Mouse (Mus musculus) cerebral cortex, adult 2 months (tissue): Measurements from ENCODE around the gene Rgma.

Experiments used
- WGBS: fragments of 180-500 bp; shearing (Covaris S2); methylation state at CpG from one replicate; pipeline ENCODE4 v1.1.7; 2018; 5-methylcytosine and 5-hydroxymethylcytosine counted together

Gene Rgma

DNA sequence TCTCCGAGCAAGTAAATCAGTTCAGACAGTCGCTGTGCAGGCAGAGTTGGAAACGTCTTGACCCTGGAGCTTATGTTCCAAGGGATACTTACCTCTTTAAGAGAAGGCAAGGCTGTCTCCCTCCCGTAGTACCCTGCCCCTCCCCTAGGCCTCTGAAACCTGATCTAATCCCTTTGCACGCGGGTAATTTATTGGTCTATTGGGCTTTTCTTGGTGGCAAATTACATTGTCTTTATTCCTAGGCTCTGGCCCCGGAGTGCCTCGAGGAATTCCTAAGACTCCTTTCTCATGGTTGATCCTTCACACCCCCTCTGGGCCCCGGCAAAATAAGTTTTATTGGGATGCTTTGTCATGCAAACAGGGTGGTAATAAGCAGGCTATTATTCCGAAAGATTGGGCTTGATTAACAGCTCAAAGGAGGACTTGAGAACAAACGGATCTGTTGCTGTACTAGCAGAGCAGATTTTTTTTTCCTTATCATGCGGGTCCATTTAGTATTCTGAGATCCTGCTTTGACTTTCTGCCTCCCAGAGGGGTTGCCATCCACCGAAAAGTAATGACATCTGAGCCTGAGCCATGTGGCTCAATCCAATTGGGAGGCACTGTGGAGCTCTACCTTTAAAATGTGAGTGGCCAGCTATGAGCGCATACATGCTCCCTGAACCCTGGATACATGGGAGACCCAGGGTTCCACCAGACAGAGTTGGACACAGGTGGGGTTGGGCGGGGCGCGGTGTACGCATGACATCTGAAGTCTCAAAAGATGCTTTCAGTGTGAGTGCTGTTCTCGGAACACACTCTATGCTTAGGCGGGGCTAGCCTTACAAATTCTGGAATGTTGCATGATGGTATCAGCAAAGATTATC lies 25.0 kb downstream of the Rgma start:
- 45% methylated on average over 20 of the region's 20 CpGs for WGBS

DNA sequence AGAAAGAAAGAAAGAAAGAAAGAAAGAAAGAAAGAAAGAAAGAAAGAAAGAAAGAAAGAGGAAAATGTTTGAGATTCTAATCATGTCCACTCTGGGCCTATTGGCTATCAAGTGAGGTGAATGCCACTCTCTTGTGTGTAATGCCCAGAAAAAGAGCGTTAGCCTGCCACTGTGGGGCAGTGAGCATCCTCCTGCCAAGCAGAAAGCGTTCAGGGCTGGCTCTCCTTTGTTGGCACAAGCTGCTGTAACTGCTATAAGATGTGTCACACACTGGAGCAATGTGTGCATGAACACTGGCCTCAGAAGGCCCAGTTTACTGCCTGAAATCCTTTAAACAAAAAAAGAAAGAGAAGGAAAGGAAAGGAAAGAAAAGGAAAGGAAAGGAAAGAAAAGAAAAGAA lies 26.8 kb downstream of the Rgma start:
- WGBS = 30% methylated on average over 2 of the region's 2 CpGs

DNA sequence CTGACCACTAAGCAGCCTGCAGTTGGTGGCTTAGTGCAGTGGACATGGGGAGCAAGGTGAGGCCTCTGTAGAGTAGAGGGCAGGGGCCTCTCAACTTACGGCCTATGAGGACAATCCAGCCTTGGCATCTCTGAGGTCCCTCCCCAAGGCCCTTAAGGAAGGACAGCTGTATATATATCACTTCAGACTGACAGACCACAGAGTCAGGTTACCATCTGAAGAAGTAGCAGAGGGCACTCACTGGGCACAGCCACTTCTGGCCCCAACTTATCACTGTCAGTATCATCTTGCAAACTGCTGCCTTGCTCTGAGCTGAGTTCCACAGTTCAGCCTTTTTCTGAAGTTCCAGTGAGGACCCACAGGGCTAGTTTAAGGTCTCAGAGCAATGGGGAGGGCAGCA lies 27.4 kb downstream of the Rgma start:
- 89% methylated on average over 1 of the region's 1 CpGs for WGBS

DNA sequence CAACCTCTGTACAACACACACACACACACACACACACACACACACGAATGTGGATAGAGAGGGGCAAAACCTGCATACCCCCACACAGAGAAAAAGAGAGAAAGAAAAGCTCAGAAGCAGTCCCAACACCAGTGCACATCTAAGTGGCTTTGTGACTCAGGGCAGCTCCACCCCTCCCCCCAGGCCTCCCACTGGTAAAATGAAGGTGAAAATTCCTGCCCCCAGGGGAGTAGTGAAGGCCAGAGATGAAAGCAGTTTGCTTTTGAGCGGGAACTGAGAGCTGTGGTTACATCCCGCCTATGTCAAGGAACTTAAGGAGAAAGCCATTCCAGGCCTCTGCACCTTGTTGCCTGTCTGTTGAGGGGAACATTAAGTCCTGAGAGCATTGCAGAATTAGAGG lies 28.2 kb downstream of the Rgma start:
- 62% methylated on average over 3 of the region's 3 CpGs for WGBS

DNA sequence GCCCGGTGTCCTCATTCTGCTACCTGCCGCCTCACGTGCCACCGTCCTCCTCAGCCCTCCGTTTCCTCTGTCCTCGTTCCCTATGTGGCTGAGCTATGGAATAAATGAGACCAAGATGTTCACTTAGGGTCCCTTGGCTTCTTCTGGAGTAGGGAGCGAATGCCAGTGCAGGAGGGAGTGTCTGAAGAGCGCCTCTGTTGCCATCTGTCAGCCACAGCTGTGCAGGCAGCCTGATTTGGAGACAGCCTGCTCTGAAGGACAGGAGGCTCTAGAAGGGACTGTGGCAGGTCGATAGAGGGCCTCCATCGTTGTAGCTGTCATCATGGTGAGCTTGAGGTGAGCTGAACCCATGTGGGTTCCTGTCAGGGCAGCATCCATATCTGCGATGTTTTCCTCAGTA lies 30.2 kb downstream of the Rgma start:
- WGBS = 56% methylated on average over 11 of the region's 11 CpGs

DNA sequence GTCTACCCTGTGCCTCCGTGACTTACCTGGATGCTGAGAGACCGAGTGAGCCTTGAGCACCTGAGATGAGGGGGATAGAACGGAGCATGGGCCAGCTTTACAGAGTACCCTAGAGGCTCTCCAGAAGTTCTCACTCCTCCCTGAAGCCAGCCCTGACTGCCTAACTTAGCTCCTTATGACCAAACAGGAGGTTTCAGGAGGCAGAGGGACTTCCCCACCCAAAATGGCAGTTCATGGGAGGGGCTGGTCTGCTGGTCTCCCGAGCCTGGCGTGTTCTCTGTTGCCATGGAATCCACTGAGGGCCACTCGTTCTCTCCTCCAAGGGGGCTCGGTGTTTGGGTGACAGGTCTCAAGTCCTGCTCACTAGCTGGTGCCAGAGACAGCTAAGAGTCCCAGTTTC lies 36.2 kb downstream of the Rgma start:
- WGBS = 74% methylated on average over 7 of the region's 7 CpGs

DNA sequence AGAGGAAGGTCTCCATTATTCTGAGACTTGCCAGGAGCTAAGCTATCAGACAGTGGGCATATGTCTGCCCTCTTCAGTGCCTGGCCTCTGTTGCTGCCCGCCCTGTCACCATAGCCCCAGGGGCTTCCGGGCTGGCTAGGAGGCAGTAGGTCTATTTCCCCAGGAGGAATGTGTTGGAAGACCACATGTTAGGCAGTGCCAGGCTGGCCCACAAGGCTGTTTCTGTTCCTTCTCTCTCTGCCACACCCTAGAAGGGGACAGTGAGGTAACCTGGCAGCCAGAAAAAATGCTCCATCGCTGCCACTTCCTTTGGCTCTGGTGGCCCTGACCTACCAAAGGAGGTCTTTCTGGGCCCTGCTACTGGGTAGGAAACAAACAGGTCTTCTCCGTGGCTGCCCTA lies 36.7 kb downstream of the Rgma start:
- 76% methylated on average over 4 of the region's 4 CpGs for WGBS

DNA sequence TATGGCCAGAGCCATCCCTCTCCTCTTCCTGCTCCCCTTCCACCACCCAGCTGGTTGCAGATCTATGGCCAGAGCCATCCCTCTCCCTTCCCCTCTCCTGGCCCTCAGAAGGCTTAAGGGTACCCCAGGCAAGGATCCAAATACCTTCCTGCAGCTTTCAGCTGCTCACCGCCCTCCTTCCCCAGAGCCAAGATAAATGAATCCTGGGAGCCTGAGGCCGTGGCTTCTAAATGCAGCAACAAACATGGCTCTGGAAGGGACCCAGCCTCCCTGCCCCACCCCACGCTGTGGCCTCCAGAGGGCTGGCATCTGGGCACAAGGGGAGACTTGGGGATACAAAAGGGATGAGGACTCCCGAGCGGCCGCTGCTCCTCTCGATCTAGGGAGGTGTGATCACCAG lies 37.1 kb downstream of the Rgma start:
- WGBS = 62% methylated on average over 7 of the region's 7 CpGs

DNA sequence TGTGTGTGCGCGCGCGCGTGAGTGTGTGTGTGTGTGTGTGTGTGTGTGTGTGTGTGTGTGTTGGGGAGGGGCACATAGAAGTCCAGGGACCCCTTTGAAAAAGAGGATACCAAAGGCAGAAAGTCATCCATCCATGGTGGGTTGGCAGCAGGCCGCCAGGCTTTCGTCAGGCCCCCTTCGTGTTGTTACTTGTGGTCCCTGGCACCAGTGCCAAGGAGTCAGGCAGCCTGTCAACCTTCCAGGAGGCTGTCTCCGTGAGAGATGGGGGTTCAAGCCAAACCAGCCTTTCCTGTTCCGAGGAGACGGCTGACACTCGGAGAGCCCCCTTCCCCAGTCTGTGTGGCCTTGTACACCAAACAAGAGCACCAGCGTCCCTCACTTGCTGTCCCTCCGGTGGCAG lies 38.9 kb downstream of the Rgma start:
- WGBS = 80% methylated on average over 14 of the region's 14 CpGs

DNA sequence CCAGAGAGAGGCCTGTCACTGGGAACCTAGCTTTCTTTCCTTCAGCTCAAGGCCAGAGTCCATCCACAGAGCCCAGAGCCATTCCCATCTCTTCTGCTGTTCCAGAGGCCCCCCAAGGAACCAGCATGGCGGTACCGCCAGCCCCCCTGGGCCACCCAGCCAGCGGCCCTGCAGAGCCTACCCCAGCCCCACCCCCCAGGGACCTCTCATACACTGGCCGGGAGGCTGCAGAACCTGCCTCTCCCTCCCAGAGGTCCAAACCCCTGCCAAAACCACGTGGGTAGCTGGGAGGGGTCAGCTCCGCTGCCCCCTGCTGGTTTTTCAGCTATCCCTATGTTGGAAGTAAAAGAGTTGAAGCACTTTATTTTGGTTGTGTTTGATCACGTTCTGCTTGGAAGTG lies 44.1 kb downstream of the Rgma start:
- WGBS = 48% methylated on average over 7 of the region's 7 CpGs

DNA sequence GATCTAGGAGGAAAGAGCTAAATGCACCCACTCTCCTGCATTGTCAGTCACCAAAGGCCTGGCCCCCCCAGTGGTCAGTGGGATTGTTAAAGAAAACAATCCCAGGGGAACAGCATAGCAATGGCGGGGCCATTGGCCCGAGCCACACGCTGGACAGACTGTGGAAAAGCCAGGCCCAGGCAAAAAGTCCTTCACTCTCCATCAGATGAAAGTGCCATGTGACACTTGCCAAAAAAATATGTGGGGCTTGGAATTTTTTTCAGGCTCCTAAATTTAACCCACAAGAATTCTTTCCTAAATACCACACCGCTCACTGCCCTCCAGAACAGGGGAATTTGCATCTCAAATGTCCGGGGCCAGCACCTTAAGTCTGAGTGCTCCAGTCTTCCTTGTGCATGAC lies 45.5 kb downstream of the Rgma start:
- 65% methylated on average over 5 of the region's 5 CpGs for WGBS

DNA sequence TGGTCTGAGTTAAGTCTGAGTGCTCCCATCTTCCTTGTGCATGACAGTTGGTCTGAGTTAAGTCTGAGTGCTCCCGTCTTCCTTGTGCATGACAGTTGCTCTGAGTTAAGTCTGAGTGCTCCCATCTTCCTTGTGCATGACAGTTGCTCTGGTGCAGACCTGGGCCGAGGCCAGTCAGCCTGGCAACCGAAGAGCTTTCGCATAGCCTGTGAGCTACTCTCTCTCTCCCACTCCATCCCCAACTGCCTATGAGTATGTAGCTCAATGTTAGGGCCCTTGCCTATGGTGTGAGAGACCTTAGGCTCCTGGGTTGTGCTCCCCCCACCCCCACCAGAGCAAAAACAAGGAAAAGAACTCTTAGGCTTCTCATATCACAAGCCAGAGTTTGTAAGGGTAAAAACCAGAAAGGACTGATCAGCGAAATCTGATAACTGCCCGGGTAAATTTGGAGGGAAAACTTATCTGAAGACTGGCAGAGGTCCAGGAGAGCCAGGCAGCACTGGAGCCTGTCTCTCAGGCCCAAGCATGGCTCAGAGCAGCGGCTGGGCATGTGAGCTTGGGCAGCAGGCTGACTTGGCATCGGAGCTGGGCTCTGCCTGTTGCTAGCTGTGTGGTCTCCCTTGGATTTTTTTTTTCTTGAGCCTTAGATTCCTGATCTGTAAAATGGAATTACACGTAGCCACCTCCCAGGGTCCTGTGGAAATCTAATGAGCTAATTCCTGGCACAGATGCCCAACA lies 46.1 kb downstream of the Rgma start:
- 37% methylated on average over 9 of the region's 9 CpGs for WGBS

DNA sequence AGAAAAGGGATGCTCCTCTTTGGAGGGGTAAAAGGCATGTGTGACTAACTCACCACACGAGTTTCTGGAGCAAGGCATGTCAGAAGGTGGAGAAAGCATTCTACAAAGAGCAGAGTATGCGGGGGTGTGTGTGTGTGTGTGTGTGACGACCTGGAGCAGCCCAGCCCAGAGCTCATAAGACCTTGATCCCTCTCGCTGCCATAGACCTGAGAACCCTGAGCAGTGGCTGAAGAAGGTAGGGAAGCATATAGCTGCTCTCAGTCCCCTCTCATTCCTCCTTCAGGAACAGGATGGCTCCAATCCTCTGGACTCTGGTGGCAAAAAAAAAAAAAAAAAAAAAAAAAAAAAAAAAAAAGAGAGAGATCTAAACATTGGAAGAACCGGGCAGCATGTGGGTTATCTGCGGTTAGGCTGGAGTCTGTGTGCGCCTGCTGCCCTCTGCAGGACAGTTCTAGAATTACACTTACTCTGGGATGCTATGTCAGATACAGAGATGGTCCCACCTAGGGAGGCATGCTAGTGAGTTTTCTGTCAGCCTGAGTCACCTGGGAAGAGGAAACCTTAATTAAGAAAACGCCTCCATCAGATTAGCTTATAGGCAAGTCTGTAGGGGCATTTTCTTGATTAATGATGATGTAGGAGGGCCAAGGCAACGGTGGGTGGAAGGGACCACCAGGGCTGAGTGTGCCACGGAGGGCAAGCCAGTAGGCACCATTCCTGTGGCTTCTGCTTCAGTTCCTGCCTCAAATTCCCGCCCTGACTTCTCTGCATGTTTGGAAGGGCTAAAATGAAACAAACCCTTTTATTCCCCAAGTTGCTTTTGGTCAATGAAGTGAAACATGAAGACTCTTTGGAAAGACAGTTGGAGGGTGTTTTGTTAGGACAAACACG lies 47.2 kb downstream of the Rgma start:
- 20% methylated on average over 12 of the region's 12 CpGs for WGBS

DNA sequence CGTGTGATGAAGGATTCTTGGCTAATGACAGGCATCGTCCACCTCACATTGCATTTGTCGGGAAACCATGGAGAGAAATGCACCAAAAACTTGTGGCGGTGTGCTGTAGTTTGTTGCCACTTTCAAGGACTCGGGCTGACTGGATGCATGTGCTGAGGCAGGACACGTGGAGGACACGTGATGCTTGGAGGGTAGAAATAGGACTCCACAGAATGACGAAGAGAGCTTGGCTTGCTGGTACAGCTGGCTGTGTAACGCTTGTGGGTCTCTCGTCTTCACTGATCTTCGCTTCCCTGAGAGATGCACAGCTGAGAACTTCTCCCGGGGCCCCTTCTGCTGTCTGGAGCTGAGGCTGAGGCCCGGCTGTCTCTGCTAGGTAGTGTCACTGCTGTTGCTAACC lies 47.9 kb downstream of the Rgma start:
- WGBS = 33% methylated on average over 13 of the region's 13 CpGs

DNA sequence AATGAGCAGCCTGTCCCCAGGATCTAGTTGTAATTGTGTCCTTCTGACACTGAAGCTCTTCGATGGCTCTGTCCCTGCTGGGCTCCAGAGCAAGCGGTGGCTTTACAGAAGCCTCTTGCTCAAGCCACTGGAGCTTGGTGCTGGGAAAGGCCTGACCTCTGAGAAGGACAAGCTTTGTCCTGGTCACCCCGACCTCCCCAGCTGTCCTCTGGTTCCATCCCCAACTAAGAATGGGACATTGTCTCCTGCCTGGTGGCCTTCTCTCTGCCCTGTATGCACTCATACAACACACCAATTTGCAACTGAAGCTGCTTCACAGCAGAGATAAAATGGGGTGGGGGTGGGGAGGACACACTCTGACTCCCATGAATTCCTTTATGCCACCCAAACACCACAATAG lies 48.9 kb downstream of the Rgma start:
- WGBS = 46% methylated on average over 3 of the region's 3 CpGs

DNA sequence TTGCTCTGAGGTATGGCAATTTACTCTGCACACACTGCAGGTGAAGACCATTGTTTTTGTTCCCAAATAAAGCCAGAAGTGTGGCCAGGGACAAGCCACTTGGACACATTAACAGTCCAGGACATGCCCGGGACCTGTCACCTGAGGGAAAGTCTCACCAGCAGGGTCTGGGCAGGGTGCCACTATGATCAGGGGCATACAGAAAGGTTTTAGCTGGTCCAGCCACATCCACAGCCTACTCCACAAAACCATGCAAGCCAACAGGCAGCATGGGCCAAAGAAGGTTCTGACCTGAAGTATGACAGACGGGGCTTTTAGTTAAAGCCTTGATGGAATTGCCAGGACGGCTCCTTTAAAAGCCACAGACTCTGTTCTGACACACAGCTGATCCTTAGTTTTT lies 49.4 kb downstream of the Rgma start:
- WGBS = 45% methylated on average over 3 of the region's 3 CpGs

DNA sequence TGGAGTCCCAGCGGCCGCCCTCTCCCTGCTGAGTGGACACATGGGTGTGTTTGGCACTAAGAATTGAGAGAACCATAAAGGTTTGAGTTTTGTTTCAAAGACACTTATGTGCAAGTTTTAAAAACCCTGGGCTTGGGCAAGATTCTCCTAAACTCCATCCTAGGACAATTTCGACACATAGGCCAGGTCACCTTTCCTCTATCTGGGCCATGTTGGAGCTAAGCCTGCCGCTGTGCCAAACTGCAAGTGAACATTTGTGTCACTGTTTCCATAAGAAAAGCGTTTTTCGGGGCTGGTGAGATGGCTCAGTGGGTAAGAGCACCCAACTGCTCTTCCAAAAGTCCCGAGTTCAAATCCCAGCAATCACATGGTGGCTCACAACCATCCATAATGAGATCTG lies 50.1 kb downstream of the Rgma start:
- WGBS = 86% methylated on average over 7 of the region's 7 CpGs

DNA sequence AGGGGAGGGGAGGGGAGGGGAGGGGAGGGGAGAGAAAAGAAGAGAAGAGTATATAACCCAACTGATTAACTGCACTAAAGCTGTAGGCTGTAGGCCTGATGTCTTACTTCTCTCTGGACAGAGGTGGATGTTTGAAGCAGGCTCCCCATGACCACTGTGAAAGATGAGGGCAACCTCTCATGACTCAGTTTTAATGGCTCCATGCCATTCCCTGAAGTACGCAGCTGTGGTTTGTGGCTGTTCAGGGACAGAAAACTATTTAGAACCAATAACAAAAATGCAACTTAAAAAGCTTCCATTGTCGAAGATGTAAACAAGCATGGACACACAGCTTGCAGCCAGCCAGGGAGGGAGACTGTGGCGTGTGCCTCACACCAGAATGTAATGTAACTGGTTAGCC lies 50.9 kb downstream of the Rgma start:
- 50% methylated on average over 3 of the region's 3 CpGs for WGBS

DNA sequence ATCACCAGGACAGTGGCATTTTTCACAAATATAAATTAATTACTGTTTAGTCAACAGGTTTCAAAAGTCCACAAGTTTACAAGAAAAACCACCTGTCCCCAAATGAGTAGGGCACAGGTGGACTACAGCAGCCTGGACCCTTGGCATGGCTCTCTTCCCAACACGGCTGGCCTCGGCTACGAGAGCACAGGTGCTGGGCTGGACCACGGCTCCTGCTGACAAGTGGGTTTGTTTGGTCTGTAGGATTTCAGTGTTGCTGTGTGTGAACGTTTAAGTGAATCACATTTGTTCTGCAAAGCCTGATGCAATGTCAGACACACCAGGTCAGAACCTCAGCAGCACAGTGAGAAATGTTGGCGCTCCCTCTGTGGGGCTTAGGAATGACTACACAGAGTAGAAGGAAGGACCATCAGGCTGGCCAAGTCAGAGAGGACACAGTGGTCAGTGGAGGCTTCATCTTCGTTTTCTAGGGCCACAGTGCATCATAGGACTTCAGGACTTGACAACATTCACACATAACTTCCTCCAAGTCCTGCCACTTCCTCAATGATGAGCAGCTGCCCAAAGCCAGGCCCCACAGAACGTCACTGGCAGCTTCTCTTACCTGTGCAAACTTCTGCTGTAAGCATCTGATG lies 51.6 kb downstream of the Rgma start:
- 66% methylated on average over 8 of the region's 8 CpGs for WGBS

DNA sequence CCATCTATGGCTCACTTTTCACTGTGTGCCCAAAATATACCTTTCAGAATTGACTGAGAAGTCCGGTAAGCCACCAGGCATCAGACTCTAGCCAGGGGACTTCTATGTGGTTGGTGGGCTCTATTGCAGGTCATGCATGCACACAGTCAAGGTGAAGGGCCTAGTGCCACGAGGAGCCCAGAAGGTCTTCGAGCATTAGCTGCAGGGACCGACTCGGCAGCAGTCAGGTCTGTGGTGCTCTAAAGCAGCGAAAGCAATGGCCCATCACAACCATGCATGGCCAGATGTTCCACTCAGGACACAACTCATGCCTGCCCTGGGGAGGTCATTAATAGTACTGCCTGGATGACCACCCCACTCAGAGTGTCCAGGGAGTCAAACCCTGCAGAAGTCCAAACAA lies 52.5 kb downstream of the Rgma start:
- WGBS = 93% methylated on average over 6 of the region's 6 CpGs

DNA sequence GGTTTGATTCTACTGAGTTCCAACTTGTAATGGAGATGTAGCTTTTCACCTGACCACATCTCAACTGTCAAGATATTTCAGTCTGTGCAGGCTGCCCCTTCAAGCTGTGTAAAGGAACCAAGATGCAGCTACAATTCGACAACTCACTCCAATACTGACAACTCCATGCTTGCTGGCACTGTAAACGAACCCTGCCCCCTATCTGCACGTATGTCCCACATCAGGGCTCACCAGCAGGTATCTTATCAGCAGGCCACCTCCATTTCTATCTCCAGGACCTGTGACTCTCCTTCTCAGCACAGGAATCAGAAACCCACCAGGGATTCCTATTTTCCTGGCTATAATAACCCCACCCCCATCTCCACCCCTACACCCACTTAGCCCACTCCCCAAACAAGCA lies 53.2 kb downstream of the Rgma start:
- 84% methylated on average over 3 of the region's 3 CpGs for WGBS
